Mouse (Mus musculus) lung, postnatal 0 days (tissue): ENCODE measurements around the gene Zswim4. TPM values are rescaled to one million over a fixed set of nuclear protein-coding genes. Genes with fewer than 3 reads are reported as not detected.

Experiments used
- ATAC-seq: fragments of 200-750 bp; cut with Nextera tagmentation; 2 replicates; pipeline ENCODE4 v1.8.0; 2017; ENCODE audit warnings: moderate library complexity
- DNase-seq: peaks from one replicate; pipeline ENCODE4 v3.0.0-alpha.2; 2016; ENCODE audit warnings: low spot score
- H3K27ac ChIP-seq: fragments of 300-500 bp; sonication (generic); 2 replicates; pipeline ENCODE4 v1.5.1; 2014; ENCODE audit warnings: antibody characterized with exemption, mild to moderate bottlenecking, low read length, mixed read lengths
- H3K27me3 ChIP-seq: fragments of 300-500 bp; sonication (generic); replicated peaks from 2 replicates; pipeline ENCODE4 v1.6.1; 2014; ENCODE audit warnings: low read length, mixed read lengths; ENCODE audit not compliant: insufficient read depth
- H3K36me3 ChIP-seq: fragments of 300-500 bp; sonication (generic); 2 replicates; pipeline ENCODE4 v1.6.1; 2014; ENCODE audit warnings: low read length, mixed read lengths; ENCODE audit not compliant: insufficient read depth
- H3K4me1 ChIP-seq: fragments of 300-500 bp; sonication (generic); 2 replicates; pipeline ENCODE4 v1.6.1; 2014; ENCODE audit warnings: antibody characterized with exemption, low read depth, low read length, mixed read lengths; ENCODE audit not compliant: insufficient read depth
- H3K4me2 ChIP-seq: fragments of 300-500 bp; sonication (generic); replicated peaks from 2 replicates; pipeline ENCODE4 v1.6.1; 2014; ENCODE audit warnings: low read depth, mild to moderate bottlenecking, low read length, moderate library complexity, mixed read lengths
- H3K4me3 ChIP-seq: fragments of 300-500 bp; sonication (generic); 2 replicates; pipeline ENCODE4 v1.5.1; 2014; ENCODE audit warnings: low read depth, low read length
- H3K9ac ChIP-seq: fragments of 300-500 bp; sonication (generic); replicated peaks from 2 replicates; pipeline ENCODE4 v1.6.1; 2014; ENCODE audit warnings: low read depth, mild to moderate bottlenecking
- H3K9me3 ChIP-seq: fragments of 300-500 bp; sonication (generic); 2 replicates; pipeline ENCODE4 v1.6.1; 2016; ENCODE audit warnings: low read length, mixed read lengths
- CTCF ChIP-seq: IDR thresholded peaks from 2 replicates; pipeline ENCODE4 v1.5.1; 2016; ENCODE audit warnings: antibody characterized with exemption, mild to moderate bottlenecking
- EP300 ChIP-seq: IDR thresholded peaks from 2 replicates; pipeline ENCODE4 v1.6.1; 2016; ENCODE audit warnings: antibody characterized with exemption, mild to moderate bottlenecking, control low read depth
- WGBS: fragments of 180-500 bp; shearing (Covaris S2); extraction: QIAGEN DNeasy Blood & Tissue Kit; methylation state at CpG from one replicate; pipeline ENCODE4 v1.1.7; 2014; 5-methylcytosine and 5-hydroxymethylcytosine counted together
- polyA plus RNA-seq: library from polyadenylated mRNA; unstranded; fragments of >200 nt; fragmentation: Nextera tagmentation; extraction: Ambion mirVana; gene quantifications from 2 replicates; pipeline ENCODE4 v1.2.1, GENCODE M21; 2015

Zswim4 gene
- polyA plus RNA-seq, 1 experiment from 2014 or later = 7.8 TPM

DNA sequence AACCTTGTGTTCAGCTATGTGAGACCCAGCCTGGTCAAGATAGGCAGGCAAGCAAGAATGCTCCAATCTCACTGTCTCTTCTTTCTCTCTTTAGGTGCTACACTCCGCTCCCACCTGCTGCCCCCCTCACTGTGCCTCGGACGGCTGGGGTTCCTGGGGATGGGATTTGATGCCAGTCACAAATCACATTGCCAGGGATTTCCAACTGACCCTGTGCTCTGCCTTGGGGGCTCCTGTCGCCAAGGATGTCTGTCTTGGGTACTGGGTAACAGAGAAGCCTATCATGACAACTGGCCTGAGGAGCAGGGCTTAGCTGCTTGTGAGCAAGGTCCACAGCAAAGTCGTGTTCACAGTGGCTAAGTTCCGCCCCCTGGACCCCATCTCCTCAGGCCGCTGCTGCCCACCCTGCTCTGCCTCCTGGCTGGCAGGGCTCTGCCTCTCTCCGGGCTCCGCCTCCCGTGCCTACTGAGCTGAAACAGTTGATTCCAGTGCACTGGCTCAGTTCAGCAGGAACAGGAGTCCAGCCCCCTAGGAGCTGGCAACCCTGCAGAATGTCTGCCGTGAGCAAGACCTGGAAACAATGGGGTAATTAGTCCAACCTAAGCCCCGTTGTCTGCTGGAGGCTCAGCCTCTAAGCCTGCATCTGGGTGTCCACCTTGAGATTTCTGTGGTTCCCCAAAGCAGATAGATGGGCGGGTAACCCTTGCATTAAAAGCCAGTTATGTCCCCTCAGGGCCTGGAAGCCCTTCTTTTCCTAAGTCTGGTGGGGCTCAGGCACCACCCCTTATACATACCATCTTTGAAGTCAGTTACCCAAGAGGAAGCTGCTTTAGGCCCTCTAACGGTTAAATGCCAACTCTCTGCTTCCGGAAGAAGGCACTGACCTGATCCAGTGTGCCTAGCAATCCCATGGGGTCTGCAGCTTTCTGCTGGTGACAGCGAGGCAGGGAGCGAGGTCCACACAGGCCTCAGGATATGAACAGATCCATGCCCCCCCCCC is 28.2 kb downstream of the Zswim4 start:
- WGBS = 64% methylated on average over 17 of the region's 17 CpGs
- H3K4me2 ChIP-seq = no peak overlapping the region
- TF ChIP-seq EP300 (no peak), CTCF (no peak)
- no peak for ATAC-seq
- no peaks in the 10 kb centered on the region for H3K27me3 ChIP-seq
- H3K27ac ChIP-seq = peak overlapping the region; percentile 57
- H3K36me3 ChIP-seq = peaks cover 36% of the 10 kb centered on the region
- peaks cover 2% of the 10 kb centered on the region for H3K4me1 ChIP-seq
- H3K9ac ChIP-seq = no peak overlapping the region
- no peaks in the 10 kb centered on the region for H3K9me3 ChIP-seq
- DNase-seq = no peak
- no peak overlapping the region for H3K4me3 ChIP-seq

- 51% methylated on average over 7 of the region's 7 CpGs for WGBS
- ATAC-seq = peak; percentile 34
- Histone ChIP-seq H3K36me3 (peaks cover 32% of the 10 kb centered on the region; the same call in 1 of the 2 replicates), H3K9me3 (no peaks in the 10 kb centered on the region), H3K27me3 (no peaks in the 10 kb centered on the region), H3K4me3 (no peak overlapping the region), H3K4me1 (peaks cover 4% of the 10 kb centered on the region), H3K9ac (no peak overlapping the region), H3K27ac (peak overlapping the region; percentile 66), H3K4me2 (0 out of 2 replicates have a peak overlapping the region, but pooled peaks have one; percentile 15)
- TF ChIP-seq CTCF (peak; percentile 13; the same call in 1 of the 2 replicates), EP300 (peak; percentile 76)
- peak; percentile 87 for DNase-seq
These were observed 29.0 kb downstream of the Zswim4 start for GRCm38 (mm10) chr8:84207811-84208210.

GRCm38 (mm10) chr8:84206666-84207065 is 30.2 kb downstream of the Zswim4 start:
- TF ChIP-seq EP300 (no peak), CTCF (peak; percentile 45)
- no peak for ATAC-seq
- no peak for DNase-seq
- Histone ChIP-seq H3K27me3 (no peaks in the 10 kb centered on the region), H3K4me1 (peaks cover 4% of the 10 kb centered on the region), H3K9ac (no peak overlapping the region), H3K9me3 (no peaks in the 10 kb centered on the region), H3K36me3 (peaks cover 24% of the 10 kb centered on the region; the same call in 1 of the 2 replicates), H3K4me2 (no peak overlapping the region), H3K27ac (no peak overlapping the region), H3K4me3 (no peak overlapping the region)
- 85% methylated on average over 3 of the region's 3 CpGs for WGBS

DNA sequence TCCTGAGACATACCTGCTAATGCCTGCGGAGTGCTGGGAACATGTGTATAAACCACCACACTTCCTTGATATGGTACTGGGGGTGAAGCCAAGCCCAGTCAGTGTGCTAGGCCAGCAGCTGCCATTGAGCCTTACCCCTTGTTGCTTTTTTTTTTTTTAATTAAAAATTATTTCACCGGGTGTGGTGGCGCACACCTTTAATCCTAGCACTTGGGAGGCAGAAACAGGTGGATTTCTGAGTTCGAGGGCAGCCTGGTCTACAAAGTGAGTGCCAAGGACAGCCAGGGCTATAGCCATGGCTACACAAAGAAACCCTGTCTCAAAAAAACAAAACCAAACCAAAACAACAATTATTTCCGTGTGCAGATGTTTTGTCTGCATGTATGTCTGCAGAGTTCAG is 31.8 kb downstream of the Zswim4 start:
- Histone ChIP-seq H3K36me3 (peaks cover 24% of the 10 kb centered on the region; the same call in 1 of the 2 replicates), H3K27ac (no peak overlapping the region), H3K9me3 (no peaks in the 10 kb centered on the region), H3K4me2 (no peak overlapping the region), H3K4me1 (peaks cover 7% of the 10 kb centered on the region), H3K27me3 (no peaks in the 10 kb centered on the region), H3K4me3 (no peak overlapping the region), H3K9ac (no peak overlapping the region)
- DNase-seq = no peak
- WGBS = 91% methylated on average over 5 of the region's 5 CpGs
- ATAC-seq = no peak
- TF ChIP-seq CTCF (no peak), EP300 (no peak)

GRCm38 (mm10) chr8:84203975-84204772 is 32.7 kb downstream of the Zswim4 start:
- ATAC-seq (peak; percentile 52), DNase-seq (peak; percentile 89)
- Histone ChIP-seq H3K4me3 (peak overlapping the region; percentile 83), H3K4me2 (peak overlapping the region; percentile 89), H3K9me3 (no peaks in the 10 kb centered on the region), H3K4me1 (peaks cover 8% of the 10 kb centered on the region), H3K27ac (peak overlapping the region; percentile 99), H3K27me3 (no peaks in the 10 kb centered on the region), H3K36me3 (peaks cover 18% of the 10 kb centered on the region; the same call in 1 of the 2 replicates), H3K9ac (peak overlapping the region; percentile 97)
- 30% methylated on average over 13 of the region's 13 CpGs for WGBS
- TF ChIP-seq CTCF (peak; percentile 61), EP300 (peak; percentile 75)
